Mouse (Mus musculus) thymus, postnatal 0 days (tissue): ENCODE measurements around the gene Polr2f. TPM values are rescaled to one million over a fixed set of nuclear protein-coding genes. Genes with fewer than 3 reads are reported as not detected.

ENCODE experiments used
- DNase-seq: peaks from one replicate; pipeline ENCODE4 v3.0.0-alpha.2; 2015; ENCODE audit warnings: low spot score
- polyA plus RNA-seq: library from polyadenylated mRNA; unstranded; fragments of >200 nt; fragmentation: Nextera tagmentation; extraction: Ambion mirVana; gene quantifications from 2 replicates; pipeline ENCODE4 v1.2.1, GENCODE M21; 2015

The Polr2f gene
- polyA plus RNA-seq, 1 experiment from 2014 or later: 284 TPM

GRCm38 (mm10) chr15:79119491-79119890 lies 21.3 kb upstream of the Polr2f start:
- DNase-seq: no peak

GRCm38 (mm10) chr15:79122119-79122518 lies 18.7 kb upstream of the Polr2f start:
- DNase-seq: no peak

GRCm38 (mm10) chr15:79122546-79122945 lies 18.3 kb upstream of the Polr2f start:
- DNase-seq: no peak

GRCm38 (mm10) chr15:79123751-79124150 lies 17.1 kb upstream of the Polr2f start:
- DNase-seq: no peak

GRCm38 (mm10) chr15:79124331-79124875 lies 16.4 kb upstream of the Polr2f start:
- DNase-seq: no peak

GRCm38 (mm10) chr15:79126217-79126932 lies 14.4 kb upstream of the Polr2f start:
- DNase-seq: peak; percentile 61

- DNase-seq: no peak
Observed at GRCm38 (mm10) chr15:79127101-79127500, 13.7 kb upstream of the Polr2f start.

GRCm38 (mm10) chr15:79128208-79128607 lies 12.6 kb upstream of the Polr2f start:
- no peak for DNase-seq

- no peak for DNase-seq
Observed at GRCm38 (mm10) chr15:79129311-79129710, 11.5 kb upstream of the Polr2f start.

- no peak for DNase-seq
Observed at GRCm38 (mm10) chr15:79130782-79131181, 10.0 kb upstream of the Polr2f start.

GRCm38 (mm10) chr15:79131442-79131841 lies 9.4 kb upstream of the Polr2f start:
- no peak for DNase-seq

- no peak for DNase-seq
Observed at GRCm38 (mm10) chr15:79133191-79133661, 7.6 kb upstream of the Polr2f start.

GRCm38 (mm10) chr15:79134496-79135270 lies 6.1 kb upstream of the Polr2f start:
- no peak for DNase-seq

GRCm38 (mm10) chr15:79135332-79135731 lies 5.5 kb upstream of the Polr2f start:
- DNase-seq: no peak

- no peak for DNase-seq
Observed at GRCm38 (mm10) chr15:79135783-79136575, 4.8 kb upstream of the Polr2f start.

- DNase-seq: peak; percentile 24
Observed at GRCm38 (mm10) chr15:79139640-79140039, 1.2 kb upstream of the Polr2f start.

- no peak for DNase-seq
Observed at GRCm38 (mm10) chr15:79141566-79141917, 733 bp downstream of the Polr2f start.

- DNase-seq: no peak
Observed at GRCm38 (mm10) chr15:79143316-79143715, 2.5 kb downstream of the Polr2f start.

GRCm38 (mm10) chr15:79144021-79144420 lies 3.2 kb downstream of the Polr2f start:
- no peak for DNase-seq

GRCm38 (mm10) chr15:79145522-79145921 lies 4.7 kb downstream of the Polr2f start:
- DNase-seq: no peak

GRCm38 (mm10) chr15:79148533-79148932 lies 7.7 kb downstream of the Polr2f start:
- peak; percentile 78 for DNase-seq

GRCm38 (mm10) chr15:79151881-79152280 lies 11.1 kb downstream of the Polr2f start:
- DNase-seq: no peak
